Mouse (Mus musculus): ENCODE data around the gene Pold2. TPM values are rescaled to one million over a fixed set of nuclear protein-coding genes. Genes with fewer than 3 reads are reported as not detected.

Pold2 gene
- total RNA-seq, 1 experiment, result 103 TPM

GRCm38 (mm10) chr11:5898531-5898930 lies 20.4 kb upstream of the Pold2 start, which contains the start of gene Myl7:
Gene Myl7, minus strand, starts transcription at chr11:5898782.
- Histone ChIP-seq H3K9me3 (ENCODE audit: control insufficient read depth, insufficient read depth, low read depth, low read length) (no peaks in the 10 kb centered on the region), H3K9ac (ENCODE audit: insufficient read depth, low read depth, low read length, poor library complexity, severe bottlenecking) (peak within 1 kb of the TSS; percentile 10), H3K4me1 (ENCODE audit: control insufficient read depth in 2 of 2, insufficient read depth in 2 of 2, low read length in 2 of 2, poor library complexity in 1 of 2) (peaks cover 3 to 40% of the 10 kb centered on the region in 2 experiments; a peak in 3 of 4 replicates), H3K4me3 (ENCODE audit: insufficient read depth in 1 of 2, low read depth in 1 of 2, low read length in 2 of 2, poor library complexity in 1 of 2, severe bottlenecking in 1 of 2) (peak within 1 kb of the TSS; percentile 32 to 55), H3K36me3 (ENCODE audit: control insufficient read depth, insufficient read depth, low read length, poor library complexity, severe bottlenecking) (no peaks in the 10 kb centered on the region), H3K27ac (ENCODE audit: insufficient read depth, low read depth, low read length, poor library complexity, severe bottlenecking) (no peak within 1 kb of the TSS)
- DNase-seq (ENCODE audit: low read depth, low spot score), result no peak
- in situ Hi-C loops (cut with MboI; ENCODE audit: low sequenced_read_pairs in 2 of 2, unreplicated experiment in 2 of 2), result no loop called here
- TF ChIP-seq CHD2 (IDR thresholded peaks at IDR 0.05; ENCODE audit: low read depth, low read length), result no peak
- no peak for TF ChIP-seq ZC3H11A (IDR thresholded peaks at IDR 0.05; ENCODE audit: borderline replicate concordance, low read depth, low read length)
- TF ChIP-seq ZNF384 (IDR thresholded peaks at IDR 0.05; ENCODE audit: low read depth, low read length), result no peak
- no peak for TF ChIP-seq HCFC1 (IDR thresholded peaks at IDR 0.05; ENCODE audit: borderline replicate concordance, insufficient read depth, low read length)
- no peak for TF ChIP-seq MAFK (IDR thresholded peaks at IDR 0.05; ENCODE audit: insufficient read depth, low read depth, low read length)

DNA sequence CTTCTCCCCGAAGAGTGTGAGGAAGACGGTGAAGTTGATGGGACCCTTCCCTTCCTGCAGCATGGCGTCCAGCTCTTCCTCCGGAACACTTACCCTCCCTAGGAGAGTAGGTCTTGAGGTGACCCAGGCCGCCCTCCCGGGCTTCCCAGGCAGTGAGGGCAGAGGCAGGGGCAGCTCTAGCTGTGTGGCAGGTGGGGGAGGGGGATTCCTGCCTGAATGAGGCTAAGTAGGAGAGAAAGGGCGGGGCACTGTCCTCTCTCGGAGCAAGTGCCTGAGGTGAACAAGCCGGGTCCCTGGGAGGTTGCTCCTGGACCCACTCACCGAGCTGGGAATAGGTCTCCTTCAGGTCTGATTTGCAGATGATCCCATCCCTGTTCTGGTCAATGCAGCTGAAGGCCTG lies 19.7 kb upstream of the Pold2 start:
- Histone ChIP-seq H3K4me1 (ENCODE audit: control insufficient read depth in 2 of 2, insufficient read depth in 2 of 2, low read length in 2 of 2, poor library complexity in 1 of 2) (peaks cover 3 to 38% of the 10 kb centered on the region in 2 experiments; a peak in 3 of 4 replicates), H3K9me3 (ENCODE audit: control insufficient read depth, insufficient read depth, low read depth, low read length) (no peaks in the 10 kb centered on the region), H3K27ac (ENCODE audit: insufficient read depth, low read depth, low read length, poor library complexity, severe bottlenecking) (no peak overlapping the region), H3K4me3 (ENCODE audit: insufficient read depth in 1 of 2, low read depth in 1 of 2, low read length in 2 of 2, poor library complexity in 1 of 2, severe bottlenecking in 1 of 2) (peak overlapping the region; percentile 32 to 55), H3K36me3 (ENCODE audit: control insufficient read depth, insufficient read depth, low read length, poor library complexity, severe bottlenecking) (no peaks in the 10 kb centered on the region), H3K9ac (ENCODE audit: insufficient read depth, low read depth, low read length, poor library complexity, severe bottlenecking) (peak overlapping the region; percentile 4)
- DNase-seq (ENCODE audit: low read depth, low spot score), result no peak
- TF ChIP-seq ZC3H11A (IDR thresholded peaks at IDR 0.05; ENCODE audit: borderline replicate concordance, low read depth, low read length), result no peak
- TF ChIP-seq CHD2 (IDR thresholded peaks at IDR 0.05; ENCODE audit: low read depth, low read length), result no peak
- no peak for TF ChIP-seq MAFK (IDR thresholded peaks at IDR 0.05; ENCODE audit: insufficient read depth, low read depth, low read length)
- TF ChIP-seq HCFC1 (IDR thresholded peaks at IDR 0.05; ENCODE audit: borderline replicate concordance, insufficient read depth, low read length), result no peak
- TF ChIP-seq ZNF384 (IDR thresholded peaks at IDR 0.05; ENCODE audit: low read depth, low read length), result no peak
- in situ Hi-C loops (cut with MboI; ENCODE audit: low sequenced_read_pairs in 2 of 2, unreplicated experiment in 2 of 2), result no loop called here

GRCm38 (mm10) chr11:5897230-5897629 lies 19.1 kb upstream of the Pold2 start:
- TF ChIP-seq MAFK (IDR thresholded peaks at IDR 0.05; ENCODE audit: insufficient read depth, low read depth, low read length) (no peak), CHD2 (IDR thresholded peaks at IDR 0.05; ENCODE audit: low read depth, low read length) (no peak), ZNF384 (IDR thresholded peaks at IDR 0.05; ENCODE audit: low read depth, low read length) (no peak), HCFC1 (IDR thresholded peaks at IDR 0.05; ENCODE audit: borderline replicate concordance, insufficient read depth, low read length) (no peak), ZC3H11A (IDR thresholded peaks at IDR 0.05; ENCODE audit: borderline replicate concordance, low read depth, low read length) (no peak)

GRCm38 (mm10) chr11:5893807-5894206 lies 15.7 kb upstream of the Pold2 start:
- TF ChIP-seq ZNF384 (IDR thresholded peaks at IDR 0.05; ENCODE audit: low read depth, low read length) (no peak), MAFK (IDR thresholded peaks at IDR 0.05; ENCODE audit: insufficient read depth, low read depth, low read length) (no peak), HCFC1 (IDR thresholded peaks at IDR 0.05; ENCODE audit: borderline replicate concordance, insufficient read depth, low read length) (no peak), ZC3H11A (IDR thresholded peaks at IDR 0.05; ENCODE audit: borderline replicate concordance, low read depth, low read length) (no peak), CHD2 (IDR thresholded peaks at IDR 0.05; ENCODE audit: low read depth, low read length) (no peak)
- no peaks in the 10 kb centered on the region for H3K36me3 ChIP-seq (ENCODE audit: control insufficient read depth, insufficient read depth, low read length, poor library complexity, severe bottlenecking)

More at GRCm38 (mm10) chr11:5897230-5897629, 19.1 kb upstream of the Pold2 start:
- in situ Hi-C loops (cut with MboI; ENCODE audit: low sequenced_read_pairs in 2 of 2, unreplicated experiment in 2 of 2), result no loop called here
- DNase-seq (ENCODE audit: low read depth, low spot score), result no peak
- Histone ChIP-seq H3K27ac (ENCODE audit: insufficient read depth, low read depth, low read length, poor library complexity, severe bottlenecking) (no peak overlapping the region), H3K36me3 (ENCODE audit: control insufficient read depth, insufficient read depth, low read length, poor library complexity, severe bottlenecking) (no peaks in the 10 kb centered on the region), H3K9me3 (ENCODE audit: control insufficient read depth, insufficient read depth, low read depth, low read length) (no peaks in the 10 kb centered on the region), H3K4me1 (ENCODE audit: control insufficient read depth in 2 of 2, insufficient read depth in 2 of 2, low read length in 2 of 2, poor library complexity in 1 of 2) (peaks cover 3 to 34% of the 10 kb centered on the region in 2 experiments; a peak in 3 of 4 replicates), H3K9ac (ENCODE audit: insufficient read depth, low read depth, low read length, poor library complexity, severe bottlenecking) (peak overlapping the region; percentile 4; the same call in 1 of the 2 replicates), H3K4me3 (ENCODE audit: insufficient read depth in 1 of 2, low read depth in 1 of 2, low read length in 2 of 2, poor library complexity in 1 of 2, severe bottlenecking in 1 of 2) (peak overlapping the region; percentile 32 to 55; a peak in 3 of 4 replicates)

More at GRCm38 (mm10) chr11:5893807-5894206, 15.7 kb upstream of the Pold2 start:
- DNase-seq (ENCODE audit: low read depth, low spot score), result no peak
- H3K4me1 ChIP-seq (ENCODE audit: control insufficient read depth in 2 of 2, insufficient read depth in 2 of 2, low read length in 2 of 2, poor library complexity in 1 of 2), result peaks cover 3 to 23% of the 10 kb centered on the region in 2 experiments; a peak in 3 of 4 replicates
- in situ Hi-C loops (cut with MboI; ENCODE audit: low sequenced_read_pairs in 2 of 2, unreplicated experiment in 2 of 2), result no loop called here
- no peak overlapping the region for H3K27ac ChIP-seq (ENCODE audit: insufficient read depth, low read depth, low read length, poor library complexity, severe bottlenecking)
- H3K9me3 ChIP-seq (ENCODE audit: control insufficient read depth, insufficient read depth, low read depth, low read length), result no peaks in the 10 kb centered on the region
- no peak overlapping the region for H3K4me3 ChIP-seq (ENCODE audit: insufficient read depth in 1 of 2, low read depth in 1 of 2, low read length in 2 of 2, poor library complexity in 1 of 2, severe bottlenecking in 1 of 2)
- no peak overlapping the region for H3K9ac ChIP-seq (ENCODE audit: insufficient read depth, low read depth, low read length, poor library complexity, severe bottlenecking)
